Mouse (Mus musculus) MEL (cell line): ENCODE results near the gene Gm17455. TPM values are rescaled to one million over a fixed set of nuclear protein-coding genes. Genes with fewer than 3 reads are reported as not detected.

ENCODE experiments used
- DNase-seq: peaks from one replicate; pipeline ENCODE4 v3.0.0; 2011; ENCODE audit warnings: low read depth, low spot score
- H3K27ac ChIP-seq: 2 replicates; pipeline ENCODE4 v1.5.1; 2012; ENCODE audit warnings: low read depth, mild to moderate bottlenecking, control low read depth, low read length, moderate library complexity; ENCODE audit not compliant: control insufficient read depth
- H3K27me3 ChIP-seq, 2 experiments: fragments of 150-350 bp in 1 of 2; sonication (generic) in 1 of 2; 2 replicates each; pipeline ENCODE4 v1.6.1; 2012; ENCODE audit warnings: low read length in 2 of 2, mild to moderate bottlenecking in 2 of 2, improper control_type of control experiment in 1 of 2, moderate library complexity in 1 of 2; ENCODE audit not compliant: insufficient read depth in 2 of 2, control insufficient read depth in 1 of 2
- H3K36me3 ChIP-seq, 2 experiments: 2 replicates each; pipeline ENCODE4 v1.6.1; 2012 to 2014; ENCODE audit warnings: low read length in 2 of 2, improper control_type of control experiment in 1 of 2, inconsistent platforms in 1 of 2, mild to moderate bottlenecking in 1 of 2; ENCODE audit not compliant: insufficient read depth in 2 of 2, control insufficient read depth in 1 of 2
- H3K4me1 ChIP-seq, 2 experiments: fragments of 150-350 bp in 1 of 2; sonication (generic) in 1 of 2; 2 replicates each; pipeline ENCODE4 v1.6.1; 2012; ENCODE audit warnings: low read length in 2 of 2, improper control_type of control experiment in 1 of 2, mild to moderate bottlenecking in 1 of 2; ENCODE audit not compliant: insufficient read depth in 2 of 2, control insufficient read depth in 1 of 2
- H3K4me3 ChIP-seq, 2 experiments: fragments of 150-350 bp in 1 of 2; sonication (generic) in 1 of 2; 2 replicates each; pipeline ENCODE4 v1.5.1; 2012; ENCODE audit warnings: low read depth in 2 of 2, low read length in 2 of 2, mild to moderate bottlenecking in 2 of 2, moderate library complexity in 2 of 2, control low read depth in 1 of 2, improper control_type of control experiment in 1 of 2; ENCODE audit not compliant: control insufficient read depth in 1 of 2, insufficient read depth in 1 of 2
- H3K79me2 ChIP-seq: 2 replicates; pipeline ENCODE4 v1.6.1; 2012; ENCODE audit warnings: mild to moderate bottlenecking, low read length, moderate library complexity; ENCODE audit not compliant: control insufficient read depth, poor library complexity, insufficient read depth
- H3K9ac ChIP-seq: 2 replicates; pipeline ENCODE4 v1.6.1; 2012; ENCODE audit warnings: low read depth, mild to moderate bottlenecking, control low read depth, low read length, moderate library complexity; ENCODE audit not compliant: control insufficient read depth, poor library complexity, severe bottlenecking
- H3K9me3 ChIP-seq: fragments of 150-350 bp; sonication (generic); replicated peaks from 2 replicates; pipeline ENCODE4 v1.6.1; 2012; ENCODE audit warnings: mild to moderate bottlenecking, low read length, improper control_type of control experiment, moderate library complexity; ENCODE audit not compliant: insufficient read depth
- BHLHE40 ChIP-seq: IDR thresholded peaks from 2 replicates; pipeline ENCODE4 v1.6.1; 2012; ENCODE audit warnings: low read depth, mild to moderate bottlenecking, inconsistent platforms, low read length, improper control_type of control experiment, borderline replicate concordance
- CHD2 ChIP-seq: IDR thresholded peaks from 2 replicates; pipeline ENCODE4 v1.6.1; 2011; ENCODE audit warnings: low read length, improper control_type of control experiment
- CTCF ChIP-seq, 3 experiments: IDR thresholded peaks in 2 of 3; conservative IDR thresholded peaks in 1 of 3; 2 replicates each; pipeline ENCODE4 v1.5.1; 2011 to 2012; ENCODE audit warnings: low read length in 3 of 3, low read depth in 2 of 3, mild to moderate bottlenecking in 2 of 3, improper control_type of control experiment in 1 of 3, inconsistent platforms in 1 of 3, mixed read lengths in 1 of 3, moderate library complexity in 1 of 3; ENCODE audit not compliant: control insufficient read depth in 1 of 3, insufficient read depth in 1 of 3, poor library complexity in 1 of 3, severe bottlenecking in 1 of 3
- E2F4 ChIP-seq: IDR thresholded peaks from 2 replicates; pipeline ENCODE4 v1.6.1; 2011; ENCODE audit warnings: low read depth, low read length, improper control_type of control experiment, borderline replicate concordance
- ELF1 ChIP-seq: IDR thresholded peaks from 2 replicates; pipeline ENCODE4 v1.6.1; 2014; ENCODE audit warnings: low read depth, mild to moderate bottlenecking, inconsistent platforms, low read length, improper control_type of control experiment, moderate library complexity
- EP300 ChIP-seq, 2 experiments: IDR thresholded peaks; 2 replicates each; pipeline ENCODE4 v1.6.1; 2011; ENCODE audit warnings: improper control_type of control experiment in 2 of 2, low read length in 2 of 2, low read depth in 1 of 2, mild to moderate bottlenecking in 1 of 2
- GABPA ChIP-seq: IDR thresholded peaks from 2 replicates; pipeline ENCODE4 v1.6.1; 2012; ENCODE audit warnings: low read depth, mild to moderate bottlenecking, inconsistent platforms, low read length, improper control_type of control experiment, moderate library complexity
- GATA1 ChIP-seq: IDR thresholded peaks from 2 replicates; pipeline ENCODE4 v1.6.1; 2011; ENCODE audit warnings: low read depth, low read length, improper control_type of control experiment
- HCFC1 ChIP-seq: IDR thresholded peaks from 2 replicates; pipeline ENCODE4 v1.6.1; 2012; ENCODE audit warnings: low read depth, mild to moderate bottlenecking, inconsistent platforms, low read length, improper control_type of control experiment, moderate library complexity
- JUND ChIP-seq: IDR thresholded peaks from 2 replicates; pipeline ENCODE4 v1.6.1; 2011; ENCODE audit warnings: low read depth, mild to moderate bottlenecking, improper control_type of control experiment, low read length
- KAT2A ChIP-seq: conservative IDR thresholded peaks from 2 replicates; pipeline ENCODE4 v1.6.1; 2012; ENCODE audit warnings: low read depth, low read length, improper control_type of control experiment, inconsistent platforms
- MAFK ChIP-seq: IDR thresholded peaks from 2 replicates; pipeline ENCODE4 v1.6.1; 2011; ENCODE audit warnings: low read depth, mild to moderate bottlenecking, low read length, improper control_type of control experiment, borderline replicate concordance
- MAZ ChIP-seq: IDR thresholded peaks from 2 replicates; pipeline ENCODE4 v1.6.1; 2012; ENCODE audit warnings: low read depth, mild to moderate bottlenecking, inconsistent platforms, low read length, improper control_type of control experiment
- MXI1 ChIP-seq: IDR thresholded peaks from 2 replicates; pipeline ENCODE4 v1.6.1; 2011; ENCODE audit warnings: mild to moderate bottlenecking, low read depth, low read length, improper control_type of control experiment
- MYB ChIP-seq: IDR thresholded peaks from 2 replicates; pipeline ENCODE4 v1.6.1; 2011; ENCODE audit warnings: mild to moderate bottlenecking, low read depth, low read length, improper control_type of control experiment
- MYC ChIP-seq: IDR thresholded peaks from 2 replicates; pipeline ENCODE4 v1.6.1; 2011; ENCODE audit warnings: low read depth, mild to moderate bottlenecking, low read length, improper control_type of control experiment, moderate library complexity
- NELFE ChIP-seq: IDR thresholded peaks from 2 replicates; pipeline ENCODE4 v1.6.1; 2011; ENCODE audit warnings: low read depth, low read length, improper control_type of control experiment
- POLR2AphosphoS5 ChIP-seq: IDR thresholded peaks from 2 replicates; pipeline ENCODE4 v1.6.1; 2012; ENCODE audit warnings: low read depth, borderline replicate concordance, mild to moderate bottlenecking, inconsistent platforms, low read length, moderate library complexity, mixed read lengths
- RAD21 ChIP-seq: IDR thresholded peaks from 2 replicates; pipeline ENCODE4 v1.6.1; 2011; ENCODE audit warnings: mild to moderate bottlenecking, low read depth, low read length, improper control_type of control experiment
- SMC3 ChIP-seq: IDR thresholded peaks from 2 replicates; pipeline ENCODE4 v1.6.1; 2011; ENCODE audit warnings: low read depth, low read length, improper control_type of control experiment
- TAL1 ChIP-seq: IDR thresholded peaks from 2 replicates; pipeline ENCODE4 v1.6.1; 2012; ENCODE audit warnings: mild to moderate bottlenecking, inconsistent platforms, low read length, moderate library complexity, mixed read lengths
- TBP ChIP-seq: IDR thresholded peaks from 2 replicates; pipeline ENCODE4 v1.8.0; 2011; ENCODE audit warnings: low read depth, low read length, improper control_type of control experiment
- TCF12 ChIP-seq: IDR thresholded peaks from 2 replicates; pipeline ENCODE4 v1.6.1; 2014; ENCODE audit warnings: low read depth, mild to moderate bottlenecking, inconsistent platforms, low read length, improper control_type of control experiment, moderate library complexity
- UBTF ChIP-seq: IDR thresholded peaks from 2 replicates; pipeline ENCODE4 v1.6.1; 2012; ENCODE audit warnings: low read depth, mild to moderate bottlenecking, inconsistent platforms, low read length, improper control_type of control experiment, moderate library complexity, borderline replicate concordance; ENCODE audit not compliant: insufficient read depth
- USF1 ChIP-seq: IDR thresholded peaks from 2 replicates; pipeline ENCODE4 v1.6.1; 2014; ENCODE audit warnings: low read depth, mild to moderate bottlenecking, inconsistent platforms, low read length, improper control_type of control experiment, moderate library complexity
- ZKSCAN1 ChIP-seq: IDR thresholded peaks from 2 replicates; pipeline ENCODE4 v1.6.1; 2012; ENCODE audit warnings: low read depth, mild to moderate bottlenecking, inconsistent platforms, low read length, improper control_type of control experiment, moderate library complexity
- ZNF384 ChIP-seq: IDR thresholded peaks from 2 replicates; pipeline ENCODE4 v1.6.1; 2012; ENCODE audit warnings: low read depth, mild to moderate bottlenecking, inconsistent platforms, low read length, improper control_type of control experiment
- polyA plus RNA-seq, 2 experiments: library from polyadenylated mRNA; stranded (reverse) in 1 of 2; unstranded in 1 of 2; fragments of >175 nt in 1 of 2; fragments of >200 nt in 1 of 2; gene quantifications; 2 replicates each; pipeline versions ENCODE4 v1.2.1 to v1.2.4; 2012; ENCODE audit warnings: low replicate concordance in 2 of 2, low read depth in 1 of 2; ENCODE audit not compliant: insufficient read length in 2 of 2, insufficient read depth in 1 of 2, missing spikeins in 1 of 2
- total RNA-seq: library from RNA; depleted of rRNA; stranded (reverse); fragments of 300-350 nt; gene quantifications from 2 replicates; pipeline ENCODE4 v1.2.3, GENCODE M21; 2012

Gene Gm17455
- total and polyA plus RNA-seq, 3 experiments = not detected

GRCm38 (mm10) chr10:60411794-60412193, 12.3 kb downstream of the Gm17455 start:
- no peak overlapping the region for H3K27ac ChIP-seq
- TF ChIP-seq CTCF (IDR thresholded peaks at IDR 0.05 in 2 of 3, conservative IDR thresholded peaks at IDR 0.05 in 1 of 3; ENCODE audit: control insufficient read depth in 1 of 3, insufficient read depth in 1 of 3, low read depth in 2 of 3, low read length in 3 of 3, poor library complexity in 1 of 3, severe bottlenecking in 1 of 3) (peak in 2 of 3 experiments; percentile 16 to 45; a peak in 3 of 6 replicates), SMC3 (peak; percentile 32), TAL1 (no peak)
- no peaks in the 10 kb centered on the region for H3K9me3 ChIP-seq
- DNase-seq = no peak
- no peaks in the 10 kb centered on the region for H3K4me1 ChIP-seq
- no peaks in the 10 kb centered on the region for H3K36me3 ChIP-seq
- no peaks in the 10 kb centered on the region for H3K27me3 ChIP-seq
- H3K9ac ChIP-seq = no peak overlapping the region
- H3K4me3 ChIP-seq = no peak overlapping the region
- no peaks in the 10 kb centered on the region for H3K79me2 ChIP-seq

- Histone ChIP-seq H3K27me3 (no peaks in the 10 kb centered on the region), H3K9ac (no peak overlapping the region), H3K9me3 (no peaks in the 10 kb centered on the region), H3K79me2 (no peaks in the 10 kb centered on the region), H3K36me3 (no peaks in the 10 kb centered on the region), H3K27ac (no peak overlapping the region), H3K4me3 (no peak overlapping the region), H3K4me1 (no peaks in the 10 kb centered on the region)
- TF ChIP-seq GABPA (no peak), TBP (no peak), ZNF384 (no peak), TAL1 (no peak), UBTF (no peak), HCFC1 (no peak), POLR2AphosphoS5 (no peak), CHD2 (no peak), MXI1 (no peak), MAFK (no peak), JUND (no peak)
- DNase-seq = no peak
Measured at GRCm38 (mm10) chr10:60413756-60414155, 14.2 kb downstream of the Gm17455 start.

GRCm38 (mm10) chr10:60417041-60417440, 17.5 kb downstream of the Gm17455 start:
- H3K4me3 ChIP-seq = no peak overlapping the region
- no peaks in the 10 kb centered on the region for H3K36me3 ChIP-seq
- H3K27me3 ChIP-seq = no peaks in the 10 kb centered on the region
- no peak overlapping the region for H3K9ac ChIP-seq
- H3K9me3 ChIP-seq = no peaks in the 10 kb centered on the region
- DNase-seq = no peak
- TF ChIP-seq E2F4 (no peak), KAT2A (no peak), MAZ (no peak), MYB (no peak), RAD21 (no peak), NELFE (no peak), TCF12 (no peak), ZKSCAN1 (no peak), CTCF (IDR thresholded peaks at IDR 0.05 in 2 of 3, conservative IDR thresholded peaks at IDR 0.05 in 1 of 3; ENCODE audit: control insufficient read depth in 1 of 3, insufficient read depth in 1 of 3, low read depth in 2 of 3, low read length in 3 of 3, poor library complexity in 1 of 3, severe bottlenecking in 1 of 3) (no peak), MYC (no peak), ELF1 (no peak), HCFC1 (no peak), POLR2AphosphoS5 (no peak), USF1 (no peak), EP300 (IDR thresholded peaks at IDR 0.05; ENCODE audit: low read depth in 1 of 2, low read length in 2 of 2) (no peak), GATA1 (no peak), BHLHE40 (no peak), ZNF384 (no peak)
- no peaks in the 10 kb centered on the region for H3K4me1 ChIP-seq
- no peaks in the 10 kb centered on the region for H3K79me2 ChIP-seq
- no peak overlapping the region for H3K27ac ChIP-seq
